Mouse (Mus musculus): ENCODE measurements around the gene Cpeb3. TPM values are rescaled to one million over a fixed set of nuclear protein-coding genes. Genes with fewer than 3 reads are reported as not detected.
A peak's percentile ranks its signal among the peaks of the same experiment; 100 is the strongest.
"Not testable (repeated sequence)": the region's sequence is repeated elsewhere in the genome, so short reads cannot be mapped to it uniquely, and the experiment has no call there.

Cpeb3 gene
- polyA plus RNA-seq, 1 experiment = 3.7 TPM

DNA sequence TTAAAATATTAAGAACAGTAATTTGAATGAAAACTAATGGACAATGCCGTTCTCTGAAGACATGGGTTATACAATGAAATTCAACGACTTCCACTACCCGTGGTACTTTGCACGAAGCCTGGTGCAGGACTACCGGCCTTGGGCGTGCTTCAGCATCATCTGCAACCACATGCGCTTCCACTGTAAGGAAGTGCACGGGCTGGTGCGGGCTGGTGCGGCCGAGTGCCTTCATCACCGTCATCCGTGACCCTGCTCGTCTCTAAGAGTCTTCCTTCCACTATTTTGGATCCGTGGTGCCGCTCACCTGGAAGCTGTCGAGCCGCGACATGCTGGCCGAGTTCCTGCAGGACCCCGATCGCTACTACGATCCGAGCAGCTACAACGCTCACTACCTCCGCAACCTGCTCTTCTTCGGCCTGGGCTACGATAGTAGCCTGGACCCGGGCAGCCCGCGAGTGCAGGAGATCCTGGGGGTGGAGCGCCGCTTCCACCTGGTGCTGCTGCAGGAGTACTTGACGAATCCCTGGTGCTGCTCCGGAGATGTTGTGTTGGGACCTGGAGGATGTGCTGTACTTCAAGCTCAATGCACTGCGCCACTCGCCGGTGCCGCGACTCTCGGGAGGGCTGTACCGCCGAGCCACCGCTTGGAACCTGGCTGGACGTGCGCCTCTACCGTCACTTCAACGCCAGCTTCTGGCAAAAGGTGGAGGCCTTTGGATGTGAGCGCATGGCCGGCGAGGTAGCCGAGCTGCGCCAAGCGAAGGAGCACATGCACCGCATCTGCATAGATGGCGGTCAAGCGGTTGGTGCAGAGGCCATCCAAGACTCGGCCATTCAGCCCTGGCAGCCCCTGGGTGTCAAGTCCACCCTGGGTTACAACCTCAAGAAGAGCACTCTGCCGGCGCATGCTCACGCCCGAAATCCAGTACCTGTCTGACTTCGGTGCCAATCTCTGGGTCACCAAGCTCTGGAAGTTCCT, 25.4 kb upstream of the Cpeb3 start:
- Histone ChIP-seq H3K9me3 (replicated peaks; ENCODE audit: control insufficient read depth, insufficient read depth, low read length, poor library complexity, severe bottlenecking) (no peaks in the 10 kb centered on the region), H3K27ac (ENCODE audit: insufficient read depth, low read length) (no peak overlapping the region), H3K9ac (ENCODE audit: low read depth, poor library complexity, severe bottlenecking) (0 out of 2 replicates have a peak overlapping the region, but pooled peaks have one; percentile 1), H3K27me3 (ENCODE audit: control insufficient read depth, insufficient read depth, low read length, poor library complexity, severe bottlenecking) (no peaks in the 10 kb centered on the region), H3K4me3 (ENCODE audit: low read depth, low read length) (peak overlapping the region; percentile 66), H3K36me3 (ENCODE audit: control insufficient read depth, insufficient read depth, low read length, poor library complexity, severe bottlenecking) (no peaks in the 10 kb centered on the region), H3K4me1 (ENCODE audit: control insufficient read depth, insufficient read depth, low read length) (peaks cover 1% of the 10 kb centered on the region)
- TF ChIP-seq EP300 (IDR thresholded peaks at IDR 0.05; ENCODE audit: insufficient read depth, low read depth, low read length) (no peak), CTCF (IDR thresholded peaks at IDR 0.05; ENCODE audit: low read depth, low read length) (no peak), POLR2A (IDR thresholded peaks at IDR 0.05; ENCODE audit: insufficient read depth, low read length) (no peak)

GRCm38 (mm10) chr19:37232598-37232997, 24.2 kb upstream of the Cpeb3 start:
- H3K9ac ChIP-seq (ENCODE audit: low read depth, poor library complexity, severe bottlenecking); H3K9me3 ChIP-seq (replicated peaks; ENCODE audit: control insufficient read depth, insufficient read depth, low read length, poor library complexity, severe bottlenecking); H3K27me3 ChIP-seq (ENCODE audit: control insufficient read depth, insufficient read depth, low read length, poor library complexity, severe bottlenecking); H3K36me3 ChIP-seq (ENCODE audit: control insufficient read depth, insufficient read depth, low read length, poor library complexity, severe bottlenecking); H3K4me1 ChIP-seq (ENCODE audit: control insufficient read depth, insufficient read depth, low read length); H3K4me3 ChIP-seq (ENCODE audit: low read depth, low read length); H3K27ac ChIP-seq (ENCODE audit: insufficient read depth, low read length): not testable (repeated sequence)

DNA sequence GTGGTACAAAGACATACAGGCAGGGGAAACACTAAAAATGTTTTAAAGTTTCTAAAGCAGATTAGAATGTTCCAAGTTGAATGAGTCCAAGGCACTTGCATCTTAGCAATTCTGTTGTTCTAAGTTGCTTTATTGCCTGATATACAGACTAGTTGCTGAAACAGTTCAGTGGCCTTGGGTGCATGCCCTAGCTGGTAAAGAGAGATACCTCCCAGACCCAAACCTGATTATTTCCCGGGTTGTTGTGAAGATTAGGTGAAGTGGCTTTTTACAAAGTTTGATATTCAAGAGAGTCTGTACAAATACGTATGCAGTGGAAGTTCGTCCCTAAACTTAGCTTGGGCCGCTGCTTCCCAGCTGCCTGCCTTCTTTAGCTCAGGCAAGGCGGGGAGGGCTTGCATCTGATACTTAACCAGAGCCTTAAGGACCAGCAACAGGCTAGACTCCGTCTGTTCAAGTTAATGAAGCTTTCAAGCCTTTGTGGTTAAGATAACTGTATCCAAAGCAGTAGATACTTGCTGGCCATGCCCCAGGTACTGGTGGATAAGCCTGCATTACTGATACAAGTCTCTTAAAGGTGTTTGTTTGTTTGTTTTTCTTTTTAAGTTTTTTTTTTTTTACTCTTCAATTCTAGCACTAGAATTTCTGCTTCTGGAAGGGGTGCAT, 16.9 kb upstream of the Cpeb3 start:
- H3K9ac ChIP-seq (ENCODE audit: low read depth, poor library complexity, severe bottlenecking) = no peak overlapping the region
- no peak overlapping the region for H3K4me3 ChIP-seq (ENCODE audit: low read depth, low read length)
- no peaks in the 10 kb centered on the region for H3K27me3 ChIP-seq (ENCODE audit: control insufficient read depth, insufficient read depth, low read length, poor library complexity, severe bottlenecking)
- TF ChIP-seq EP300 (IDR thresholded peaks at IDR 0.05; ENCODE audit: insufficient read depth, low read depth, low read length) (no peak), CTCF (IDR thresholded peaks at IDR 0.05; ENCODE audit: low read depth, low read length) (no peak), POLR2A (IDR thresholded peaks at IDR 0.05; ENCODE audit: insufficient read depth, low read length) (no peak)
- H3K9me3 ChIP-seq (replicated peaks; ENCODE audit: control insufficient read depth, insufficient read depth, low read length, poor library complexity, severe bottlenecking) = no peaks in the 10 kb centered on the region
- H3K4me1 ChIP-seq (ENCODE audit: control insufficient read depth, insufficient read depth, low read length) = no peaks in the 10 kb centered on the region
- H3K27ac ChIP-seq (ENCODE audit: insufficient read depth, low read length) = no peak overlapping the region
- H3K36me3 ChIP-seq (ENCODE audit: control insufficient read depth, insufficient read depth, low read length, poor library complexity, severe bottlenecking) = peaks cover 11% of the 10 kb centered on the region

DNA sequence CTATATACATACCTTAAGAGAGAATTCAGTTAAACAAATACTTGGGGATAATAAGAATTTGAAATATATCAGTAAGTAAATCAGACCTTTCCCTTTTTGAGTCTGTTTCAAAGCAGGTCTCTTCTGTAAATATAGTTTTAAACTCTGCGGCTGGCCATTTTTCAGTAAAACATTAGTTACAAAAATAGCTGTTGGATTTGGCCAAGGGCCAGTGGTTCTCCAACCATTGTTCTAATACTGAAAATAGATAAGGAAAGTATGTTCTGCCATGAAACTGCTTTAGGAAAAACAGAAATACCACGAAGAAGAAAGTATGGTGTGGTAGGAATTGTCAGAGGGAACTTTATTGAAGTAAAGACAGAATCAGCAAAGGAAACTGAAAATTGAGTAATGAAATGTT, 6.3 kb upstream of the Cpeb3 start:
- H3K36me3 ChIP-seq (ENCODE audit: control insufficient read depth, insufficient read depth, low read length, poor library complexity, severe bottlenecking) = peaks cover 73% of the 10 kb centered on the region
- H3K9ac ChIP-seq (ENCODE audit: low read depth, poor library complexity, severe bottlenecking) = no peak overlapping the region
- no peak overlapping the region for H3K27ac ChIP-seq (ENCODE audit: insufficient read depth, low read length)
- no peaks in the 10 kb centered on the region for H3K9me3 ChIP-seq (replicated peaks; ENCODE audit: control insufficient read depth, insufficient read depth, low read length, poor library complexity, severe bottlenecking)
- no peaks in the 10 kb centered on the region for H3K4me1 ChIP-seq (ENCODE audit: control insufficient read depth, insufficient read depth, low read length)
- H3K27me3 ChIP-seq (ENCODE audit: control insufficient read depth, insufficient read depth, low read length, poor library complexity, severe bottlenecking) = no peaks in the 10 kb centered on the region
- TF ChIP-seq POLR2A (IDR thresholded peaks at IDR 0.05; ENCODE audit: insufficient read depth, low read length) (no peak), CTCF (IDR thresholded peaks at IDR 0.05; ENCODE audit: low read depth, low read length) (no peak), EP300 (IDR thresholded peaks at IDR 0.05; ENCODE audit: insufficient read depth, low read depth, low read length) (no peak)
- no peak overlapping the region for H3K4me3 ChIP-seq (ENCODE audit: low read depth, low read length)

DNA sequence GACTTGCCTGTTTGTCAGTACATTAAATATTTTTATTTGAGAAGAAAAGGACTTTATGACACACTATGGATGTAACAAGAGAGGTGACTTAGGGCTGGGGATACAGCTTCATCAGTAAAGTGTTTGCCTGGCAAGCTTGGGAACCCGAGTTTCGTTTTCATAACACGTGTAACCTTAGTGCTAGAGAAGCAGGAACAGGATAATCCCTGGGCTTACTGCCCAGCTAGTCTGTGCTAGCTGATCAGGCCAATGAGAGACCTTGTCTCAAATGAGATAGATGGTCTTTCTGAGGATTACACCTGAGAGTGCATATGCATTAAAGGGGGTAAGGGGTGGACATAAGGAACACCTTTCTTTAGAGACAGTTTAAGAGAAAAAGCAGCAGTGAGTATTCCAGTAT, 3.0 kb upstream of the Cpeb3 start:
- Histone ChIP-seq H3K36me3 (ENCODE audit: control insufficient read depth, insufficient read depth, low read length, poor library complexity, severe bottlenecking) (peaks cover 49% of the 10 kb centered on the region), H3K4me1 (ENCODE audit: control insufficient read depth, insufficient read depth, low read length) (no peaks in the 10 kb centered on the region), H3K4me3 (ENCODE audit: low read depth, low read length) (no peak overlapping the region), H3K27me3 (ENCODE audit: control insufficient read depth, insufficient read depth, low read length, poor library complexity, severe bottlenecking) (no peaks in the 10 kb centered on the region), H3K27ac (ENCODE audit: insufficient read depth, low read length) (no peak overlapping the region), H3K9me3 (replicated peaks; ENCODE audit: control insufficient read depth, insufficient read depth, low read length, poor library complexity, severe bottlenecking) (no peaks in the 10 kb centered on the region), H3K9ac (ENCODE audit: low read depth, poor library complexity, severe bottlenecking) (no peak overlapping the region)
- TF ChIP-seq CTCF (IDR thresholded peaks at IDR 0.05; ENCODE audit: low read depth, low read length) (no peak), EP300 (IDR thresholded peaks at IDR 0.05; ENCODE audit: insufficient read depth, low read depth, low read length) (no peak), POLR2A (IDR thresholded peaks at IDR 0.05; ENCODE audit: insufficient read depth, low read length) (no peak)

- Histone ChIP-seq H3K9me3 (replicated peaks; ENCODE audit: control insufficient read depth, insufficient read depth, low read length, poor library complexity, severe bottlenecking) (no peaks in the 10 kb centered on the region), H3K9ac (ENCODE audit: low read depth, poor library complexity, severe bottlenecking) (no peak overlapping the region), H3K27ac (ENCODE audit: insufficient read depth, low read length) (no peak overlapping the region), H3K4me3 (ENCODE audit: low read depth, low read length) (no peak overlapping the region), H3K36me3 (ENCODE audit: control insufficient read depth, insufficient read depth, low read length, poor library complexity, severe bottlenecking) (peaks cover 43% of the 10 kb centered on the region), H3K27me3 (ENCODE audit: control insufficient read depth, insufficient read depth, low read length, poor library complexity, severe bottlenecking) (no peaks in the 10 kb centered on the region), H3K4me1 (ENCODE audit: control insufficient read depth, insufficient read depth, low read length) (no peaks in the 10 kb centered on the region)
- no peak for TF ChIP-seq EP300 (IDR thresholded peaks at IDR 0.05; ENCODE audit: insufficient read depth, low read depth, low read length)
- TF ChIP-seq POLR2A (IDR thresholded peaks at IDR 0.05; ENCODE audit: insufficient read depth, low read length) = no peak
- TF ChIP-seq CTCF (IDR thresholded peaks at IDR 0.05; ENCODE audit: low read depth, low read length) = no peak
Measured at GRCm38 (mm10) chr19:37210457-37210856, 2.1 kb upstream of the Cpeb3 start.
